Mouse (Mus musculus) MEL (cell line): ENCODE measurements around the gene Klrb1b. TPM values are rescaled to one million over a fixed set of nuclear protein-coding genes. Genes with fewer than 3 reads are reported as not detected.

Experiments
- DNase-seq: peaks from one replicate; pipeline ENCODE4 v3.0.0; 2011; ENCODE audit warnings: low read depth, low spot score
- H3K27ac ChIP-seq: 2 replicates; pipeline ENCODE4 v1.5.1; 2012; ENCODE audit warnings: low read depth, mild to moderate bottlenecking, control low read depth, low read length, moderate library complexity; ENCODE audit not compliant: control insufficient read depth
- H3K27me3 ChIP-seq, 2 experiments: fragments of 150-350 bp in 1 of 2; sonication (generic) in 1 of 2; 2 replicates each; pipeline ENCODE4 v1.6.1; 2012; ENCODE audit warnings: low read length in 2 of 2, mild to moderate bottlenecking in 2 of 2, improper control_type of control experiment in 1 of 2, moderate library complexity in 1 of 2; ENCODE audit not compliant: insufficient read depth in 2 of 2, control insufficient read depth in 1 of 2
- H3K36me3 ChIP-seq, 2 experiments: 2 replicates each; pipeline ENCODE4 v1.6.1; 2012 to 2014; ENCODE audit warnings: low read length in 2 of 2, improper control_type of control experiment in 1 of 2, inconsistent platforms in 1 of 2, mild to moderate bottlenecking in 1 of 2; ENCODE audit not compliant: insufficient read depth in 2 of 2, control insufficient read depth in 1 of 2
- H3K4me1 ChIP-seq, 2 experiments: fragments of 150-350 bp in 1 of 2; sonication (generic) in 1 of 2; 2 replicates each; pipeline ENCODE4 v1.6.1; 2012; ENCODE audit warnings: low read length in 2 of 2, improper control_type of control experiment in 1 of 2, mild to moderate bottlenecking in 1 of 2; ENCODE audit not compliant: insufficient read depth in 2 of 2, control insufficient read depth in 1 of 2
- H3K4me3 ChIP-seq, 2 experiments: fragments of 150-350 bp in 1 of 2; sonication (generic) in 1 of 2; 2 replicates each; pipeline ENCODE4 v1.5.1; 2012; ENCODE audit warnings: low read depth in 2 of 2, low read length in 2 of 2, mild to moderate bottlenecking in 2 of 2, moderate library complexity in 2 of 2, control low read depth in 1 of 2, improper control_type of control experiment in 1 of 2; ENCODE audit not compliant: control insufficient read depth in 1 of 2, insufficient read depth in 1 of 2
- H3K79me2 ChIP-seq: 2 replicates; pipeline ENCODE4 v1.6.1; 2012; ENCODE audit warnings: mild to moderate bottlenecking, low read length, moderate library complexity; ENCODE audit not compliant: control insufficient read depth, poor library complexity, insufficient read depth
- H3K9ac ChIP-seq: 2 replicates; pipeline ENCODE4 v1.6.1; 2012; ENCODE audit warnings: low read depth, mild to moderate bottlenecking, control low read depth, low read length, moderate library complexity; ENCODE audit not compliant: control insufficient read depth, poor library complexity, severe bottlenecking
- H3K9me3 ChIP-seq: fragments of 150-350 bp; sonication (generic); replicated peaks from 2 replicates; pipeline ENCODE4 v1.6.1; 2012; ENCODE audit warnings: mild to moderate bottlenecking, low read length, improper control_type of control experiment, moderate library complexity; ENCODE audit not compliant: insufficient read depth
- CHD2 ChIP-seq: IDR thresholded peaks from 2 replicates; pipeline ENCODE4 v1.6.1; 2011; ENCODE audit warnings: low read length, improper control_type of control experiment
- CTCF ChIP-seq, 3 experiments: IDR thresholded peaks in 2 of 3; conservative IDR thresholded peaks in 1 of 3; 2 replicates each; pipeline ENCODE4 v1.5.1; 2011 to 2012; ENCODE audit warnings: low read length in 3 of 3, low read depth in 2 of 3, mild to moderate bottlenecking in 2 of 3, improper control_type of control experiment in 1 of 3, inconsistent platforms in 1 of 3, mixed read lengths in 1 of 3, moderate library complexity in 1 of 3; ENCODE audit not compliant: control insufficient read depth in 1 of 3, insufficient read depth in 1 of 3, poor library complexity in 1 of 3, severe bottlenecking in 1 of 3
- ELF1 ChIP-seq: IDR thresholded peaks from 2 replicates; pipeline ENCODE4 v1.6.1; 2014; ENCODE audit warnings: low read depth, mild to moderate bottlenecking, inconsistent platforms, low read length, improper control_type of control experiment, moderate library complexity
- GABPA ChIP-seq: IDR thresholded peaks from 2 replicates; pipeline ENCODE4 v1.6.1; 2012; ENCODE audit warnings: low read depth, mild to moderate bottlenecking, inconsistent platforms, low read length, improper control_type of control experiment, moderate library complexity
- JUND ChIP-seq: IDR thresholded peaks from 2 replicates; pipeline ENCODE4 v1.6.1; 2011; ENCODE audit warnings: low read depth, mild to moderate bottlenecking, improper control_type of control experiment, low read length
- KAT2A ChIP-seq: conservative IDR thresholded peaks from 2 replicates; pipeline ENCODE4 v1.6.1; 2012; ENCODE audit warnings: low read depth, low read length, improper control_type of control experiment, inconsistent platforms
- MAX ChIP-seq: IDR thresholded peaks from 2 replicates; pipeline ENCODE4 v1.6.1; 2011; ENCODE audit warnings: low read length, improper control_type of control experiment
- MXI1 ChIP-seq: IDR thresholded peaks from 2 replicates; pipeline ENCODE4 v1.6.1; 2011; ENCODE audit warnings: mild to moderate bottlenecking, low read depth, low read length, improper control_type of control experiment
- MYC ChIP-seq: IDR thresholded peaks from 2 replicates; pipeline ENCODE4 v1.6.1; 2011; ENCODE audit warnings: low read depth, mild to moderate bottlenecking, low read length, improper control_type of control experiment, moderate library complexity
- NELFE ChIP-seq: IDR thresholded peaks from 2 replicates; pipeline ENCODE4 v1.6.1; 2011; ENCODE audit warnings: low read depth, low read length, improper control_type of control experiment
- POLR2AphosphoS5 ChIP-seq: IDR thresholded peaks from 2 replicates; pipeline ENCODE4 v1.6.1; 2012; ENCODE audit warnings: low read depth, borderline replicate concordance, mild to moderate bottlenecking, inconsistent platforms, low read length, moderate library complexity, mixed read lengths
- TBP ChIP-seq: IDR thresholded peaks from 2 replicates; pipeline ENCODE4 v1.8.0; 2011; ENCODE audit warnings: low read depth, low read length, improper control_type of control experiment
- TCF12 ChIP-seq: IDR thresholded peaks from 2 replicates; pipeline ENCODE4 v1.6.1; 2014; ENCODE audit warnings: low read depth, mild to moderate bottlenecking, inconsistent platforms, low read length, improper control_type of control experiment, moderate library complexity
- UBTF ChIP-seq: IDR thresholded peaks from 2 replicates; pipeline ENCODE4 v1.6.1; 2012; ENCODE audit warnings: low read depth, mild to moderate bottlenecking, inconsistent platforms, low read length, improper control_type of control experiment, moderate library complexity, borderline replicate concordance; ENCODE audit not compliant: insufficient read depth
- USF1 ChIP-seq: IDR thresholded peaks from 2 replicates; pipeline ENCODE4 v1.6.1; 2014; ENCODE audit warnings: low read depth, mild to moderate bottlenecking, inconsistent platforms, low read length, improper control_type of control experiment, moderate library complexity
- ZKSCAN1 ChIP-seq: IDR thresholded peaks from 2 replicates; pipeline ENCODE4 v1.6.1; 2012; ENCODE audit warnings: low read depth, mild to moderate bottlenecking, inconsistent platforms, low read length, improper control_type of control experiment, moderate library complexity
- ZNF384 ChIP-seq: IDR thresholded peaks from 2 replicates; pipeline ENCODE4 v1.6.1; 2012; ENCODE audit warnings: low read depth, mild to moderate bottlenecking, inconsistent platforms, low read length, improper control_type of control experiment
- polyA plus RNA-seq, 2 experiments: library from polyadenylated mRNA; stranded (reverse) in 1 of 2; unstranded in 1 of 2; fragments of >175 nt in 1 of 2; fragments of >200 nt in 1 of 2; gene quantifications; 2 replicates each; pipeline versions ENCODE4 v1.2.1 to v1.2.4; 2012; ENCODE audit warnings: low replicate concordance in 2 of 2, low read depth in 1 of 2; ENCODE audit not compliant: insufficient read length in 2 of 2, insufficient read depth in 1 of 2, missing spikeins in 1 of 2
- total RNA-seq: library from RNA; depleted of rRNA; stranded (reverse); fragments of 300-350 nt; gene quantifications from 2 replicates; pipeline ENCODE4 v1.2.3, GENCODE M21; 2012

The Klrb1b gene
- total and polyA plus RNA-seq, 3 experiments = not detected

DNA sequence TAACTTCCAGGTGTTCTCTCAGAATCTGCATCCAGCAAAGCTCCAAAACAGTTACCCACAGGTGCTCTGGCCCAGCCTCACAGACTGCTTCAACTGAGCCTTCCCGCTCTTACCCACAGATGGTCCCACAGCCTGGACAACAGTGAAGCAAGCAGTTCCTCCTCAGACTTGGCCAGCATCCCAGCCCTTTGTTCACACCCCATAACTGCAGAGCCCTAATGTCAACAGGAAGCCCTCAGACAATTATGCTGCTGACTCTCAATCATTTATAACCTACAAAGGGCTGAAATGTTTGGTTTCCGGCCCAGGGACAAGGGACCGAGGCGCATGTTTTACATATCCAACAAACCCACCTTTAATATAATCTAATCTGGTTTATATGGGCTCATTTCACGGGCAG, 30.1 kb upstream of the Klrb1b start (continued):
- TF ChIP-seq ELF1 = 0 out of 2 replicates have a peak, but pooled peaks have one; percentile 45
- TF ChIP-seq GABPA = no peak

DNA sequence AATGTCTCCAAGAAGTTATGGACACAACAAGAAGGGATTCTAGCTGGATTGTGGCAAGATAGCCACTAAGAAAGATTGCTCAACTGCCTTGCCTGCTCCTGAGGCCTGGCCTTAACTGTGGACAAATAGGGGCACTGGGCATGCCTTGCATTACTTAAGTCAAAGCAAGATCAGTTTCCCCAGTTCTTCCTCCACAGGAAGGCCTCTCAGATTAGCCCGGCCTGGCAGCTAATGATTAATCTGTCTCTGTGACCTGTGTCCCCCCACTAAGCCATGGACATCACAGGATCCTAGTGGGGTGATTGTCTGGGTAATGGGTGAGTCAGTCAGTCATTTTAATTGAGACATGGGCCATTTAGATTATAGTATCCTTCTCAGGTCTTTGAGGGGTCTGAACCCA, 29.3 kb upstream of the Klrb1b start:
- peaks cover 0 to 5% of the 10 kb centered on the region in 2 experiments; a peak in 2 of 4 replicates for H3K4me1 ChIP-seq
- H3K79me2 ChIP-seq = no peaks in the 10 kb centered on the region
- no peak overlapping the region for H3K9ac ChIP-seq
- no peak overlapping the region for H3K27ac ChIP-seq
- no peaks in the 10 kb centered on the region for H3K9me3 ChIP-seq
- peaks cover 0 to 7% of the 10 kb centered on the region in 2 experiments; a peak in 2 of 4 replicates for H3K36me3 ChIP-seq
- H3K27me3 ChIP-seq = no peaks in the 10 kb centered on the region
- DNase-seq = no peak
- TF ChIP-seq MYC = no peak
- no peak for TF ChIP-seq MXI1
- TF ChIP-seq CHD2 = no peak
- no peak for TF ChIP-seq USF1
- TF ChIP-seq ZKSCAN1 = no peak
- no peak overlapping the region for H3K4me3 ChIP-seq

DNA sequence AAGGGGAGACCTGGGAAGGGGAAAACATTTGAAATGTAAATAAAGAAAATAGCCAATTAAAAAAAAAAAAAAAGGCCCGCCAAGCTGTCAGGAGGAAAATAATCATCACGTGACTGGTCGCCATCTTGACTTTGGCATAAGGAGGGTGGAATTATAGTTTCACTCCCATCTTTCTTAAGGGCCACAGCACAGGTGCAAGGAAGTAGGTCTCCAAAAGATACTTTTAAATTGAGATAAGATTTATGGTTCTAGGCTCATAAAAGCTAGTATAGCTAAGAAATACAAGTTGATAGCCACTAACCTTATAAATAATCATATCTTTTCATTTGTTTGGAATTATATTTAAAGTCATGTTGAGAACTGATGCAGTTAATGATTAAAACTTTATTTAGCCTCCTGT, 28.8 kb upstream of the Klrb1b start:
- Histone ChIP-seq H3K79me2 (no peaks in the 10 kb centered on the region), H3K9me3 (no peaks in the 10 kb centered on the region), H3K4me1 (peaks cover 0 to 5% of the 10 kb centered on the region in 2 experiments; a peak in 2 of 4 replicates), H3K27ac (no peak overlapping the region), H3K9ac (no peak overlapping the region), H3K36me3 (peaks cover 0 to 7% of the 10 kb centered on the region in 2 experiments; a peak in 2 of 4 replicates)
- no peak for DNase-seq
- TF ChIP-seq MAX (no peak), TCF12 (no peak), TBP (no peak), MYC (no peak), GABPA (no peak), CHD2 (no peak), UBTF (no peak), JUND (no peak), CTCF (IDR thresholded peaks at IDR 0.05 in 2 of 3, conservative IDR thresholded peaks at IDR 0.05 in 1 of 3; ENCODE audit: control insufficient read depth in 1 of 3, insufficient read depth in 1 of 3, low read depth in 2 of 3, low read length in 3 of 3, poor library complexity in 1 of 3, severe bottlenecking in 1 of 3) (no peak), NELFE (no peak), USF1 (no peak), ZNF384 (no peak), KAT2A (no peak), POLR2AphosphoS5 (no peak)
- TF ChIP-seq, all 39 proteins: peak for 0
- no peaks in the 10 kb centered on the region for H3K27me3 ChIP-seq
- H3K4me3 ChIP-seq = no peak overlapping the region
